Mouse (Mus musculus): ENCODE results near the gene Ap2s1. TPM values are rescaled to one million over a fixed set of nuclear protein-coding genes. Genes with fewer than 3 reads are reported as not detected.
"Not testable (repeated sequence)": the region's sequence is repeated elsewhere in the genome, so short reads cannot be mapped to it uniquely, and the experiment has no call there.

Gene Ap2s1
- polyA plus RNA-seq, 1 experiment, result 240 TPM

DNA sequence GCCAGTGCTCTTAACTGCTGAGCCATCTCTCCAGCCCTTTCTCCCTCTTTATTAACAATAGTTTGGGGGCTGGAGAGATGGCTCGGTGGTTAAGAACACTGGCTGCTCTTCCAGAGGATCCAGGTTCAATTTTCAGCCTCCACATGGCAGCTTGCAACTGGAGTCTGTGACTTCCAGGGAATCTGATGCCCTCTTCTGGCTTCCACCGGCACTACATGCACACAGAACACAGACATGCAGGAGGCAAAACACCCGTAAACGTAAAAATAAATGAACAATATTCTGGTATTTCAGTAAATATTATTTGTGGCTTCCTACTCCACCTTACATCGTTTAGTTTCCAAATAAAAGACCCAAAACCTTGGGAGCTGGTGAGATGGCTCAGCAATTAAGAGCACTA is 27.6 kb upstream of the Ap2s1 start:
- TF ChIP-seq POLR2A (IDR thresholded peaks at IDR 0.05; ENCODE audit: control insufficient read depth, low read depth, low read length) (no peak), CTCF (IDR thresholded peaks at IDR 0.05; ENCODE audit: control insufficient read depth, insufficient read depth, insufficient replicate concordance, low read depth, low read length) (peak; percentile 26; the same call in 1 of the 2 replicates)
- Histone ChIP-seq H3K4me1 (ENCODE audit: control insufficient read depth, insufficient read depth, low read length) (peaks cover 5% of the 10 kb centered on the region), H3K27me3 (ENCODE audit: control insufficient read depth, insufficient read depth, low read length) (no peaks in the 10 kb centered on the region), H3K4me3 (ENCODE audit: control insufficient read depth, low read depth, low read length) (no peak overlapping the region), H3K27ac (ENCODE audit: control insufficient read depth, insufficient read depth, low read depth, low read length) (no peak overlapping the region), H3K36me3 (ENCODE audit: control insufficient read depth, insufficient read depth, low read length) (no peaks in the 10 kb centered on the region)

DNA sequence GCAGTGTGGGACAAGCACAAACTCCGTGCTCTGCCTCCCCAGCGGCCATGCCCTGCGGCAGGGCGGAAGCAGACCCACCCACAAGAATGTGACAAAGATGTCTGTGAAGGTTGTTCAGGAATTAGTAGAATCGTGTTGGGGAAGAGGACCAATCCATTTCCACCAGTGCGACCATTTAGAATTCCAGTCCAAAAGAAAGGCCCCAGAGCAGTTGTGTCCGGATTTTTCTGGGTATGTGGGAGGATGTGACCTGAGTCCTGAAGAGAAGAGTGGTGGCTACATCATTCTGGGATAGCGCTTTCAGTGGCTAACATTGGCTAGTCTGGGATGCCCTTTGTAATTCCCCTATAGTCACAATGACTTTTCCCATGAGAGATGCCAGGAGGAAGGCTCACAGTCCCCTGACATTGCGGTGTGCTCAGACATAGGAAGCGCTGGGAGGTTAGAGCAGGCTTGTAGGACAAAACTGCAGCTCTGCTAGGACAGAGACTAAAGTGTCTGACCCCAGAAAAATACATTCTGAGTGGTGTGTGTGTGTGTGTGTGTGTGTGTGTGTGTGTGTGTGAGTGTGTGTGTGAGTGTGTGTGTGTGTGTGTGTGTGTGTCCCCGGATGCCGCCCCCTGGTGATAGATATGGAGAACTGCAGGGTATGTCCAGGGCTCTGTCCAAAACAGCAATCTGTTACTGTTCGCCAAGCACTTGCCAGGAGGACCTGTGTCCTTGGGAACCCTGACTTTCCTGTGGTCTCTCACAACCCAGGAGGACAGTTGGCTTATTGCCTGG is 25.4 kb upstream of the Ap2s1 start:
- Histone ChIP-seq H3K27ac (ENCODE audit: control insufficient read depth, insufficient read depth, low read depth, low read length) (no peak overlapping the region), H3K27me3 (ENCODE audit: control insufficient read depth, insufficient read depth, low read length) (no peaks in the 10 kb centered on the region), H3K4me1 (ENCODE audit: control insufficient read depth, insufficient read depth, low read length) (peaks cover 5% of the 10 kb centered on the region), H3K36me3 (ENCODE audit: control insufficient read depth, insufficient read depth, low read length) (no peaks in the 10 kb centered on the region), H3K4me3 (ENCODE audit: control insufficient read depth, low read depth, low read length) (no peak overlapping the region; the same call in 1 of the 2 replicates)
- peak; percentile 48 for TF ChIP-seq CTCF (IDR thresholded peaks at IDR 0.05; ENCODE audit: control insufficient read depth, insufficient read depth, insufficient replicate concordance, low read depth, low read length)
- TF ChIP-seq POLR2A (IDR thresholded peaks at IDR 0.05; ENCODE audit: control insufficient read depth, low read depth, low read length), result no peak

DNA sequence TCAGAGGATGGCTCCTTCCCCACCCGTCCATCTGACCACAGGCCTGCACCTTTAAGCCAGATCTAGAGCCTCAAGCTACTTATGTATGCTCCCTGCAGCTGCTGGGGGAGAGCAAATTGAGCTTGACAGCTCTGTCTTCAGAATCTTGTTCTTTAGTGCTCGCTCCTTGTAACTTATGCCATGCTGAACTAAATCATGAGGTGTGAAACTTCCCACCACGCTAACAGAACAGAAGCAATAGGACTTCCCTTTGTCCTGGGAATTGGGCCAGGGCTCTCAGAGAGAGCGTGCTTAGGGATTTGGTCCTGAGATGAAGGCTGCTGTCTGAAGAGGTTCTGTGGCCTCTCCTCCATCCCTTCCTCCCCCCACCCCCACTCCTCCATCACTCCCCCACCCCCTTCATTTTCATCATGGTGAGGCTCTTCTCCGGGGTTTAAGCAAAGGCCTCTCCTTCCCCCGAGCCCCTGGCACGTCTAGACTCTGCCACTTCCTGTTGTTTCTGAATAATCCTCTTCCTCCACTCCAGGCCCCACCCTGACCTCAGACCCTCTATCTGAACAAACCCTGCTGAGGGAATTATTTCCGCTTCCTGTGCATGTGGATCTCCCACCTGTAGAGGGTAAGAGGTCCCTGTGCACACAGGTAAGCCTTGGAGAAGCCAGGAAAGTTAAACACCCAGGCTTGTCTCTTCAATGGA is 21.6 kb upstream of the Ap2s1 start:
- not testable (repeated sequence) for H3K4me3 ChIP-seq (ENCODE audit: control insufficient read depth, low read depth, low read length); H3K27ac ChIP-seq (ENCODE audit: control insufficient read depth, insufficient read depth, low read depth, low read length); H3K36me3 ChIP-seq (ENCODE audit: control insufficient read depth, insufficient read depth, low read length)

DNA sequence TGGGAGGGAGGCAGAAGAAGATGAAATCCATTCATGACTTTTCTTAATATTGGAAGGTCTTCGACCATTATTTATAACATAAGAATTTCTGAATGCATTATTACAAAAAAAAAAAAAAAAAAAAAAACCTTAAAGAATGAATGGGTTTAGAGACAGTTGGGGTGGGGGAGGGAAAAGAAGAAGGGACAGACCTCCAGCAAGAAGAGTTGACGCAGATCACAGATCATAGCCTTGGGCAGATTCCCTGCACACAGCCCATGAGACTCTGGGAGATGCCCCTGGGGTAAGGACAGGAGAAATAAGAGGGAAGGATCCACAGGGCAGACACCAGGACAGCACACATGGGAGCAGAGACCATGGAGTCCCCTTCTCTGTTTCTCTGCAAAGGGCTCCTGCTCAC is 16.6 kb upstream of the Ap2s1 start, which contains the start of gene Ceacam9:
TSS of gene Ceacam9 (plus strand) at position 301 of the 400 bp plus-strand sequence.
- Histone ChIP-seq H3K27ac (ENCODE audit: control insufficient read depth, insufficient read depth, low read depth, low read length) (no peak within 1 kb of the TSS), H3K36me3 (ENCODE audit: control insufficient read depth, insufficient read depth, low read length) (no peaks in the 10 kb centered on the region), H3K4me1 (ENCODE audit: control insufficient read depth, insufficient read depth, low read length) (peaks cover 5% of the 10 kb centered on the region; the same call in 1 of the 2 replicates), H3K4me3 (ENCODE audit: control insufficient read depth, low read depth, low read length) (no peak within 1 kb of the TSS), H3K27me3 (ENCODE audit: control insufficient read depth, insufficient read depth, low read length) (no peaks in the 10 kb centered on the region)
- TF ChIP-seq POLR2A (IDR thresholded peaks at IDR 0.05; ENCODE audit: control insufficient read depth, low read depth, low read length) (no peak), CTCF (IDR thresholded peaks at IDR 0.05; ENCODE audit: control insufficient read depth, insufficient read depth, insufficient replicate concordance, low read depth, low read length) (no peak)

More for the DNA sequence above, 21.6 kb upstream of the Ap2s1 start:
- H3K4me1 ChIP-seq (ENCODE audit: control insufficient read depth, insufficient read depth, low read length); H3K27me3 ChIP-seq (ENCODE audit: control insufficient read depth, insufficient read depth, low read length): not testable (repeated sequence)

DNA sequence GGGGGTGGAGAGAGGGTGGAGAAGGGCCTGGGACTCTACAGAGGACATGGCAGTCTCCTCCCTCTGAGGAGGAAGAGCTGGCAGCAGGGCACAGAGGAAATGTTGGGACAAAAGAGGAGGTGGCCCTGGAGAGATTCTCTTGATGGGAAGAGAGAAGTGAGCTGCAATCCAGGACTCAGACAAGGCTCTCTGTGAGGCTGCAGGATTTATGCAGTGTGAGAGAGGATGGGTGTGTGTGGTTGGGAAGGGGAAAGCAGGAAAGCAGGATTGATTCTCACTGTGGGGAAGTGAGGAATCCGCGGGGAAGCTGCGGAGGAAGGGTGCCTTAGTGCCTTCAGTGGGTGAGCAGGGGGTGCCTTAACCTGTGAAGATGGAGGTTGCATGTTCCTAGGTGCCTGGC is 15.7 kb upstream of the Ap2s1 start:
- not testable (repeated sequence) for H3K27me3 ChIP-seq (ENCODE audit: control insufficient read depth, insufficient read depth, low read length); H3K27ac ChIP-seq (ENCODE audit: control insufficient read depth, insufficient read depth, low read depth, low read length); H3K36me3 ChIP-seq (ENCODE audit: control insufficient read depth, insufficient read depth, low read length); H3K4me3 ChIP-seq (ENCODE audit: control insufficient read depth, low read depth, low read length); H3K4me1 ChIP-seq (ENCODE audit: control insufficient read depth, insufficient read depth, low read length)

DNA sequence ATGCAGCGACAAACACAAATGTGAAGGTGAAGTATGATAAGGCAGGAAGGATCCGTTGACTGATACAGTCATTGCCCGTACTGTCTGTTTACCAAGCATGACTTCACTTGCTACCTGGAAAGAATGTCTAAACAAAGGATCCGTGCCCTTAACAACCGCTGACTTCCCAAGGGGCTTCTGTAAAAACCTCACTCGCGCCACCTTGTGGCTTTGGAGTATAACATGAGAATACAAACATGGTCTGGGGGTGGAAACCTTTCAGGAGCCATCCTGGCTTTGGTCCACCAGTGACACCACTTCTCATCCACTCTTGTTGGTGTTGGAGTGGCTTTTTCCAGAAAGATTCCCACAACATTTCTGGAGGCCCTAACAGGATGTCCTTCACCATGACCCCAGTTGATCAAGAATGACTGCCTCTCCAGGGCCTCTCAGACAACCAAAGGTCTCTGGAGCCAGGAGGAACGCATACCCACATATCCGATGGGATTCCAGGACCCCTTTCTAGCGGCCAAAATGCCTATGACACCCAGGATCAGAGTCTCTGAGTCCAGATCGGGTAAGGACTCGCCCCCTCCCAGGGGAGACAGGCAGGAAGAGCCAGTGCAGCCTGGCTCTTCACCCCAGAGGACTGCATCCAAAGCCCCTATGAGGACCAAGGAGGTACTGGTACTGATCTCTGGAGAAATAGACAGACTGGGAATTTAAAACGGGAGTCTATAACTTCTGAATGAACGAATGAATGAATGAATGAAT is 9.4 kb upstream of the Ap2s1 start:
- Histone ChIP-seq H3K27me3 (ENCODE audit: control insufficient read depth, insufficient read depth, low read length) (no peaks in the 10 kb centered on the region), H3K4me3 (ENCODE audit: control insufficient read depth, low read depth, low read length) (no peak overlapping the region), H3K4me1 (ENCODE audit: control insufficient read depth, insufficient read depth, low read length) (peaks cover 2% of the 10 kb centered on the region; the same call in 1 of the 2 replicates), H3K36me3 (ENCODE audit: control insufficient read depth, insufficient read depth, low read length) (no peaks in the 10 kb centered on the region), H3K27ac (ENCODE audit: control insufficient read depth, insufficient read depth, low read depth, low read length) (no peak overlapping the region)
- TF ChIP-seq CTCF (IDR thresholded peaks at IDR 0.05; ENCODE audit: control insufficient read depth, insufficient read depth, insufficient replicate concordance, low read depth, low read length), result peak; percentile 16; the same call in 1 of the 2 replicates
- TF ChIP-seq POLR2A (IDR thresholded peaks at IDR 0.05; ENCODE audit: control insufficient read depth, low read depth, low read length), result no peak

DNA sequence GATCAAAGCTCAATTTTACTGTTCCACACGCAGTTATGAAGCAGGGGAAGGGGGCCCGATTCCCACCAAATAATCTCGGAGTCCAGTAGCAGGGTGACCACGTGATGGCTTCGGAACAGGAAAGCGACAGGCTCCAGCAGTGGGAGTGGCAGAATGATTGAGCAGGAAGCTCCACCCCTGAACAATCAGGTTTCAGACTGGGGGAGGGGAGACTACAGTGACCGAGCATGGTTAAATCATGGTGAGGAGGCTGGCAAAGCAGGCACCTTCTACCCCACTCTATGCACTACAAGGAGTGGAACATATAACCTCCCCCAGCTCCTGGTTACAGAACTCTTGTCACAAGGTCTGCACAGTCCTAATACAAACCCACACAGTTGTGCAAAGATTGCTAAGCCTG is 8.6 kb upstream of the Ap2s1 start:
- H3K4me1 ChIP-seq (ENCODE audit: control insufficient read depth, insufficient read depth, low read length); H3K27ac ChIP-seq (ENCODE audit: control insufficient read depth, insufficient read depth, low read depth, low read length); H3K4me3 ChIP-seq (ENCODE audit: control insufficient read depth, low read depth, low read length); H3K36me3 ChIP-seq (ENCODE audit: control insufficient read depth, insufficient read depth, low read length); H3K27me3 ChIP-seq (ENCODE audit: control insufficient read depth, insufficient read depth, low read length): not testable (repeated sequence)

Measured in testis, adult 2 months (tissue).